Mouse (Mus musculus): ENCODE results near the gene Kcng4. TPM values are rescaled to one million over a fixed set of nuclear protein-coding genes. Genes with fewer than 3 reads are reported as not detected.
A peak's percentile ranks its signal among the peaks of the same experiment; 100 is the strongest.

Gene Kcng4
- total RNA-seq (2021): not detected

DNA sequence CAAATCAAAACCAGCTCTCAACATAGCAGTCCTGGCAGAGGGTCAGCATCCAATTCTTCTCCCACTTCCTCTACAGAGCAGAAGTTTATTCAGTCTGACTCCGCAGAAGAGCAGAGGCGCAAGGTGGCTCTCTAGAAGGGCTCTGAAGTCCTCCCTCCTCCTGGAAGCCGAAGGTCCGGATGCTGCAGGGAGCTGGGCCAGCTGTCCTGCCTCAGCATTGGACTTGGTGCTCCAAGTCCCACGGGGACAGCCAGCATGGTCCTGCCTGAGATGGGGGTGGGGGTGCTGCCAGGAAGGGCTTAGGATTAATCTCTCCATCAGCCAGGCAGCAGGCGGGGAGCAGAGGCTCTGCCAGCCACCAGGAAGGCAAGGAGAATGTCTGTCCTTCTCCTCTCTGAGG lies at the start of gene Kcng4:
Kcng4 (minus strand) TSS at position 303 of the 400 bp plus-strand sequence.
- peak; percentile 24 for DNase-seq

DNA sequence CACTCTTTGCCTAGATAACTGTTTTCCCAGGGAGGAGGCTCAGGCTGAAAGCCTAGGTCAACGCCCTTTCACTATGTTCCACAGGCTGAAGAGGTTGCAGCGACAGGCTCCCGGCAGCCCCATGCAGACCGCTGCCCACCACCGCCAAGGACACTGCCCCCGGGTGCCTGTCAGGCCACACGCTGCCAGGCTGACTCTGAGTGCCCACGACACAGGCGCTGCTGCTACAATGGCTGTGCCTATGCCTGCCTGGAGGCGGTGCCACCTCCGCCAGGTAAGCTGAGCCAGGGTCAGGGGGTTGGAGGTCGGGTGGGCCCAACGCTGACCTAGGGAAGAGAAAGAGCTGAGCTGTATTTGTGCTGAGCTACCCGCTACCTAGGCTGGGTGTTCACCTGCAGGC lies 43.7 kb upstream of the Kcng4 start:
- no peak for DNase-seq

GRCm38 (mm10) chr8:119678138-119678843 lies 42.8 kb upstream of the Kcng4 start:
- peak; percentile 63 for DNase-seq

GRCm38 (mm10) chr8:119676389-119676788 lies 40.9 kb upstream of the Kcng4 start:
- DNase-seq: peak; percentile 95

GRCm38 (mm10) chr8:119675457-119675856 lies 40.0 kb upstream of the Kcng4 start:
- DNase-seq: no peak

DNA sequence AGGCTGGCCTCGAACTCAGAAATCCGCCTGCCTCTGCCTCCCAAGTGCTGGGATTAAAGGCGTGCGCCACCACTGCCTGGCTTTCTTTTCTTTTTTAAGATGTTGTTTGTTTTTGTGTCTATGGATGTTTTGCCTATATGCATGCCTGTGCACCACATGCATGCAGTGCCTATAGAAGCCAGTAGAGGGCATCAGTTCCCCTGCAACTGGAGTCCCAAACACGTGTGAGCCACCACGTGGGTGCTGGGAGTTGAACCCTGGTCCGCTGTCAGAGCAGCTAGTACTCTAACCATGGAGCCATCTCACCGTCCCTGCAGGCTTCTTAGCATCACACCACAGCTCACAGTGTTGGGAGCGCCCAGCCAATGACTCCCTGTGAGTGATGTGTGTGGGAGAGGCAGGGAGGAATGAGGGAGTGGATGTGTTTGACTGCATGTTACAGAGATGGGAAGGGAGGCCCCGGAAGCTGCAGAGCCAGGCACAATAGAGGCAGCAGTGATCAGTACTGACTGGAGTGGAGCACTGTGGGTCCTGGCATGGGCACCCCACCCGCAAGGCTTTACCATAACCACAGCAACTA lies 38.6 kb upstream of the Kcng4 start:
- no peak for DNase-seq

- peak; percentile 80 for DNase-seq
These were observed 35.1 kb upstream of the Kcng4 start for GRCm38 (mm10) chr8:119670419-119671091.

DNA sequence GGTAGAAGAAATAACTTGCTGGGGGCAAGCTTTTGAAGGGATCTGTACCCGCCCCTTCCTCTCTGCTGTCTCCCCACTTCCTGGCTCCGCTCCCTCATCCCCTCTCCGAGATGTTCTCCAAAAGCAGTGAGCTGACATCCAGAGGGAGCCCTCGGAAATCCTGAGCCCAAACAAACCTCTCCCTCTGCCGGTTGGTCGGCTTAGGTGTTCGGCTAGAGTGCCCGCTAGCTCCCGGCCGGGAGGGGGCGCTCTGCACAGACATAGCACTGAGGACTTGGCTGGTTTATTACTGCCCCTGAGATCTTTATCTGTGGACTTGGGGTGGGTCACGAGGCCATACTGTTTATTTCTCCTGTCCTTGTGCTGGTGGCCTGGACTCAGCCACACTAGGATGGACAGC lies 33.8 kb upstream of the Kcng4 start:
- DNase-seq: peak; percentile 44

DNA sequence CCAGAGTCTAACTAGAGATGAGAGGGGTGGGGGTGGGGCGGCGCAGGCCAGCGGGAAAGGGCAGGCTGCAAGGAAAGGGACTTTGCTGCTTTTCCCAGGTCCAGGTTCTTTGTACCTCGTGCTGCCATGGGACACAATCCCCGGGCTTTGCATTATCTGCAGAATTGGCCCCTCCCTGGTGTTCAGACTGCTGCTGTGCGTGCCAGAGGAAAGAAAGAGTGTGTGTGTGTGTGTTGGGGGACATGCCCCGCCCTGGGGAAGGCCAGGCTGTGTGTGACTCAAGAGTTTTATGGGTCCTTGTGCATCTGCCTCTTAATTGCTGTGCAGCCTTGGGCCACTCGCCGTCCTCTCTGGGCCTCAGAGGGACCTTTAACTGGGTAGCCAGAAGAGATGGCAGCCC lies 33.0 kb upstream of the Kcng4 start:
- no peak for DNase-seq

DNA sequence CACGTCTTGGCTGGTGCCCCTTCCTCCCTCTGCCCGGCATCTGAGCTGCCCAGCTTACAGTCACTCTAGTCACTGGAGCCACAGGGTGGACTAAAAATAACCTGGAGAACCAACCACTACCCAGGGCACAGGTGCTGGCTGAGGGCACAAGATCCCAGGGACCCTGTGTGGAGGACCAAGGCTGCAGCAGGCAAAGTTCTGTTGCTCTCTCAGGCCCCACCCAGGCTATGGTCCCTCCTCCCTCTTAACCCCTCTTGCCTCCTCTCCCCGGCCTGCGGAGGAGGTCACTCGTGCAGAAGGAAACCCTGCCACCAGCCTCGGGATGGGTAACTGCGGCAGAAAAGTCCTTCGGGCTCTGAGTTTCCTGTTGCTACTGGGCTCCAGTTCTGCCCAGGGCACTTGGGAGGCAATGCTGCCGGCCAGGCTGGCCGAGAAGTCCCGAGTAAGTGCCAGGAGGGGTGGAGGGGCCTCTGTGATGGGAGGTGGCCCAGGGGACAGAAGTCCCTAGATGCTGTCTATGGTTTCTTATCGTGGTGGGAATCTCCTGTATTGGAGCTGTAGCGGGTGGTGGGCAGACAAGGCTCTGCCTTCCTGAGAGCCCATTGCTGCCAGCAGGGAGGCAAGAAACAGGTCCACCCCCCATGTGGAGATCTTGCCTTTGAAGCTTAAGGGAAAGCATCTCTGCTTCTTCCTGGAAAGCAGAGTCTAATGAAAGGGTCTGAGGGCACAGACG lies 30.9 kb upstream of the Kcng4 start, which contains the start of gene Wfdc1:
Wfdc1 (plus strand) TSS at position 147 of the 733 bp plus-strand sequence.
- peak; percentile 63 for DNase-seq

- DNase-seq: peak; percentile 73
These were observed 29.8 kb upstream of the Kcng4 start for GRCm38 (mm10) chr8:119665270-119665669.

- no peak for DNase-seq
These were observed 28.0 kb upstream of the Kcng4 start for GRCm38 (mm10) chr8:119663440-119663839.

GRCm38 (mm10) chr8:119661892-119662291 lies 26.4 kb upstream of the Kcng4 start:
- DNase-seq: peak; percentile 33

DNA sequence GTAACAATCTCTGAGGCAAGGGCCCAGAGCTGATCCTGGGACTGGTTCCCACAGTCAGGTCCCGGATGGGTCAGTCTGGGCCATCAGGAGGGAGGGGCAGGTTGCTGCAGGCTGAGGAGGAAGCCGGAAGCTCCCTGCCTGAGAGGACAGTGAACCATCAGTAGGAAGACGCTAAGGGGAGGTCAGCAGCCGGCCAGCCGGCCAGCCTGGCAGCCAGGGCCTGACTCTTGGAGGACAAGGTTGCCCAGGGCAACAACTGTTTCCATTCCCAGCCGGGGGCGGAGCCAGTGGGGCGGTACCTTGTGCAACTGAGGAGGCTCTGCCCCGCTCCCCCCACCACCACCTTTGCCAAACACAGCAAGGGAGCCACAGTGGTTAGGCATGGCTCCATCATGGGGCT lies 25.6 kb upstream of the Kcng4 start:
- DNase-seq: peak; percentile 77

DNA sequence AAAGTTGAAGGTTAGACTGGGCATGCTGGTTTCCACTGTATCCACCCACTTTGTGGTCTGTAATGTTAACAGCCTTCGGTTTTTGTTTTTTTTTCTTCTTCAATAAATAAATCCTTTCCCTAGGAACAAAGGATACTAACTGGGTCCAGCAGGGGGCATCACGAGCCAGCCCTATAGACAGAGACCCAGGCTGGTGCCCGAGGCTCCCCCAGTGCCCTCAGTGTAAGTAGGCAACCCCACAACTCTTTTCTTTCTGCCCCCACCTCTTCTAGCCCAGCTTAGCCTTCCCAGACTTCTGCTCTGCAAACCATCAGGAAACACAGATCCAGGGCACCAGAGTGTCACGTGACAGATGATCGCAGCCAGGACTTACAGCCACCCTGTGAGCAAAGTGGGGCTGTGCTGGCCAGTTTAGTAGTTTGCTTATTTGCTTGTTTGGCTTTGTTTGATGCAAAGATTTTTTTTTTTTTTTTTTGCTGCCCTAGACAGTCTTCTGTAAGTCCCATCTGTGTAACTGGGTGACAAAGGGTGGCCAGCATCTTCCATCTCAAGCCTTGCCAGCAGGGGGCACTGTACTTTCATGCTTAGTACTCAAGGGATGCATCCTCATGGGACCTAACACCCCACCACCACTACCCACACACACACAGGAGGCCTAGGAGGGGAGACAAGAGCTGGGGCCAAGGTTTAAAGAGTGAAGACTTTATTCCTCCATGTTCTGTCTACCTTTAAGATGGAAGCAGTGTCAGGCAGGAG lies 21.4 kb upstream of the Kcng4 start:
- DNase-seq: peak; percentile 73

GRCm38 (mm10) chr8:119651324-119651723 lies 15.8 kb upstream of the Kcng4 start:
- no peak for DNase-seq

DNA sequence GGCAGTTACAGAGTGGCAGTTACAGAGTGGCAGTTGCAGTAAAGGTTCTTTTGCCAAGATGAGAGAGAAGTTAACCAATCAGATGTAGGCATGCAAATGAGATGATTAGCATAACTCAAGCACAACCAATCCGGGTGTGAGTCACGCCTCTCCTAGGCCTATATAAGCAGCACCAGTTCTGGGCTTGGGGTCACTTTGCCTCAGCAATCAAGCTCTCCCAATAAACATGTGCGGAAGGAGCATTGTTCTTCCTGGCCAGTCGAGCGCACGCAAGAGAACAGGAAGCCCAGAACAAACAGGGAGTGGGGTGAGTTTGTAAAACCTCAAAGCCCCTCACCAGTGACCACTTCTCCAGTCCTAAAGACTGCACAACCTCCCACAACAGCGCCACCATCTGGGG lies 11.4 kb upstream of the Kcng4 start:
- no peak for DNase-seq

- no peak for DNase-seq
These were observed 10.7 kb upstream of the Kcng4 start for GRCm38 (mm10) chr8:119646197-119646596.

GRCm38 (mm10) chr8:119644981-119645597 lies 9.6 kb upstream of the Kcng4 start:
- no peak for DNase-seq

DNA sequence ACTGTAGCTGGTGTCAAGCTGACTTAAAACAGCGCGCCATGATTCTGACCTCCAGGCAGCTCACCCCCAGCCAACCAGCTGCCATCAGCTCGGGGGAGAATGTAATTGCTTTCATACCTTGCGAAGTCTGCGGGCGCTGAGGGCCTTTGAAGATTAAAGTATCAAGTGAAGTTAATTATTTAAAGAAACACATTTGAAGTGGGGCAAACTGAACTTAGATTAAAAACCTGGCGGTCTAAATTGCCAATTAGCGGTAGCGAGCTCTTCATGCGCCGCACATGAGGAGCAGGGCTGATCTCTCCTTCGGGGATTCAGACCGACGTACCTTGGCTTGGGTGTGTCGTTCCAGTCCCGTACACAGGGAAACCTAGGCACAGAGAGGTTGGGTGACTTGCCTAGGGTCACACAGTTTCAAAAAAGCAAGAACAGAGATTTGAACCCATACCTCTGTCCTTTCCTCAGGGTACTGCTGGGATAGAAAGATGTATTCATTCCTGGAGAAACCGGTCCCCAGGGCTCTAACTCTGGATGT lies 9.0 kb upstream of the Kcng4 start:
- DNase-seq: no peak

GRCm38 (mm10) chr8:119642960-119643359 lies 7.5 kb upstream of the Kcng4 start:
- DNase-seq: no peak

All from heart, postnatal 4 days (tissue).